Mouse (Mus musculus) C2C12 (cell line): ENCODE results near the gene Cavin4.

Source experiments
- CTCF ChIP-seq: IDR thresholded peaks from one replicate; pipeline ENCODE4 v1.5.1; 2011; ENCODE audit not compliant: control insufficient read depth, insufficient read depth, insufficient read length
- MAX ChIP-seq: IDR thresholded peaks from one replicate; pipeline ENCODE4 v1.6.1; 2011; ENCODE audit warnings: mild to moderate bottlenecking, control low read depth
- MYOD1 ChIP-seq: IDR thresholded peaks from one replicate; pipeline ENCODE4 v1.6.1; 2011; ENCODE audit warnings: low read depth; ENCODE audit not compliant: control insufficient read depth, insufficient read length
- USF1 ChIP-seq: IDR thresholded peaks from one replicate; pipeline ENCODE4 v1.6.1; 2011; ENCODE audit warnings: low read depth, mild to moderate bottlenecking, control low read depth, moderate library complexity

GRCm38 (mm10) chr4:48660619-48661575, 2.4 kb upstream of the Cavin4 start:
- TF ChIP-seq CTCF = no peak
- no peak for TF ChIP-seq MAX
- TF ChIP-seq USF1 = no peak
- no peak for TF ChIP-seq MYOD1
